Mouse (Mus musculus) embryonic fibroblast, embryonic 13.5 days (primary cell): ENCODE data around the gene Gm20388.

Experiments
- CTCF ChIP-seq: IDR thresholded peaks from 2 replicates; pipeline ENCODE4 v1.5.1; 2011; ENCODE audit warnings: mild to moderate bottlenecking, control low read depth, low read length, moderate library complexity, borderline replicate concordance; ENCODE audit not compliant: insufficient read depth
- POLR2A ChIP-seq: IDR thresholded peaks from 2 replicates; pipeline ENCODE4 v1.6.1; 2011; ENCODE audit warnings: low read depth, mild to moderate bottlenecking, control low read depth, low read length, moderate library complexity

DNA sequence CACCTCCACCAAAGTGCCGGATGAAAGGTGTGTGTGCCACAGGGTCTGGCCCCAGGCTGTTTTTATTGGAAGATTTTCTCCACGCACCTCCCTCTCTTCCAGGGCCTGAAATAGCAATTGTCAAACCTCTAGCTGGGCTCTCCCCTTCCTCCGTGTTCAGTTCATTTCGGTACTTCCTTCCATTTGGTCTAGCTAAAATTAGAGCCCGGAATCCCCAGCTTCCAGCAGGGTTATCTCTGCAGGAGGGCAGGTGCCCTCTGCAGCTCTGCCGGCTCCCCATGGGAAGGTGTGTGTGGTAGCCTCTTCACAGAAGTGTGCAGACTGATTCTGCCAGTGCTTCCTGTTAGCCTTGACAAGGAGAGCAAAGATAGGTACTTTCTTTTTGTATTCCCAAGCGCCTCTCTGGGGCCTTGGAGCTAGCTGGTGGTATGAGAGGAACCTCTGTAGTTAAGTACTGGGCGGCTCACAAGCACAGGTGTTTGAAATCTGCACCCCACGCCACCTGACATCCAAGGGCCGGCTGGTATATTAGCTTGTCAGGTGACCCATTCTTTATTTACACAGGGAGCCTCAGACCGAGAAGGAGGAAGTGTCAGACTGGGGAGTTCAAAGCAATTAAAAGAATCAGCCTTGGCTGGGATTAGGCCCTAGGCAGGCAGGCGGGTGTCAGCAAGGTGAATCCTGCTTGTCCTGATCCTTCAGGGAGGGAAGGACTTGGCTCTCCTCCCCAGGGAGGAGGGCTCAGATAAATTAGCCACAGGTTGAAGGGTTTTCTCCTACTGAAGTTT lies 579.9 kb downstream of the Gm20388 start:
- TF ChIP-seq CTCF (no peak), POLR2A (no peak)
